Mouse (Mus musculus): ENCODE data around the gene Shox2.

Shox2 gene

DNA sequence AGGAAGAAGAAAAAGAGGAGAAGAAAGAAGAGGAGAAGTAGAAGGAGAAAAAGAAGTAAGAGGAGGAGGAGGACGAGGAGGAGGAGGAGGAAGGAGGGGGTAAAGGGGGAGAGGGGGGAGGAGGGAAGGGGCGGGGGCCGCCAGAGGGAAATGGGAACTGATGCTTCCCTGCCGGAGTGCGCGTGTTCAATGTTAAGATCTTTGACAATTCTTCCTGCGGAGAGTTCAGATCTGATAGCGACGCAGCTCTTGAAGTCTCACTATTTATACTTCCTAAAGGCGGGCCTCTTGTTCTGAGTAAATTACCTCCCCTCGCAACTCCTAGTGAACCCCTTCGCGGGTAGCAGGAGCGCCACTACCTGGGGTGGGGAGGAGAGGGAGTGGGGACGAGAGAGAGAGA is at the start of gene Shox2:
TSS of gene Shox2 (minus strand) at position 66 of the 400 bp plus-strand sequence.
- in situ Hi-C loops (cut with MboI; ENCODE audit: low pct_unique_long_range_greater_than_20kb in 1 of 2, low sequenced_read_pairs in 2 of 2, unreplicated experiment in 1 of 2) = no loop called here

DNA sequence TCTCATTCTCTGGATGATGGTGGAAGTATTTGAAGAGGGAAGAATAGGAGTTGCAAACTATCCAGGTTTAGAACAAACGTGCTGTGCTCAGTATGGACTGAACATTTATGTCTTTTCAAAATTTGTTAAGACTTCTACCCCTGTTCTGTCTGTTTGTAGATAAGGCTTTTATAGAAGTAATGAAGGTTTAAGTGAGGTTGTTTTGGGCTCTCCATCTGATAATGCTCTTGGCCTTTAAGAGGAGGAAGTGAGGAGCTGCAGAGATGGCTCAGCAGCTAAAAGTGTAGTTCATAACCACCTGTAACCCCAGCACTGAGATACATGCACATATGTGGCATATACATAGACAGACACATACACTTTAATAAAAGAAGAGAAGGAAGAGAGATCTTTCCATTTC is 15.2 kb upstream of the Shox2 start:
- in situ Hi-C loops (cut with MboI; ENCODE audit: low pct_unique_long_range_greater_than_20kb in 1 of 2, low sequenced_read_pairs in 2 of 2, unreplicated experiment in 1 of 2) = no loop called here

DNA sequence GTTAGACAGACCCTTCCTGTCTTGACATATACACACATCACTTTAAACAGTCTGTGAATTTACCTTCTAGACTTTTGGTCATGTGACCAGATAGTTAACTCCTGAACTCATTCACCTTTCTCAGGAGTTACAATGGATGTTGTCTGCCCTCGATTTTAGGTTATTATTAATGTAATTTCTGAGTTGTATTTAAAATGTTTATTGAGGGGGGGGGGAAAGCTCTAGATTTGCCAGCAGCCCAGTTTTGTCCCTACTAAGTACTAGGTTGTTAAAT is 4.7 kb upstream of the Shox2 start:
- in situ Hi-C loops (cut with MboI; ENCODE audit: low pct_unique_long_range_greater_than_20kb in 1 of 2, low sequenced_read_pairs in 2 of 2, unreplicated experiment in 1 of 2) = no loop called here

DNA sequence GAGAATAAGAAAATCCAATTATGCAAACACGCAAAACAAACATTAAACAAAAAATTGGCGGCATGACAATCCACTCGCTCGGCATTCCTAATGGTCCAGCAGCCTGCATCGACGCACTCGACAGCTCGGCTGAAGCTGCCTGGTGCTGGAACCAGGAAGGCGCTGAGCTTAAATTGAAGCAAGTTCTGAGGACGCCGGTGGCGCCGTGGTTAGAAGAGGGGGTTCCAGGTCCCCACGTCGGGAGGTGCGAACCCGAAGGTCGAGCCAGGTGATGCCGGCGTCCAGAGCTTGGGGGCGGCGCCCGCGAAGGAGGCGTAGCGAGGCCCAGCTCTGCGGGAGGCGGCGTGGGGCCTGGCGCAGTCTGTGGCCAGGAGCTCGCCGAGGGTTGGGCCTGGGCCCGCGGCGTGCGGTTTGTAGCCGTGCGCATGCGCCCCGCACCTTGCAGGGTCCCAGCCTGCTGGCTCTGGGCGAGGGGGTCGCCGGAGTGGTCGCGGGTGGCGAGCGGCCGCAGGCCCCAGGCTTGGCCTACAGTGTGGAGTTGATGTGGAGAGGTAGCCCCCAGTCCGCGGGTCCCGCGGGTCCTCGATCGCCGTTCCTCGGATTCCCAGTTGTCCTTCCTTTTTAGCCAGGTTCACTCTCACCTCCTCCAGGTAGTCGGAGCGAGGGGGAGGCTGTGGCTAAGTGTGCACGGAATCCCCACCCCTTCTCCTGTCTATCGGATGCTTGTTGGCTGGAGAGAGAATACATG is 4.1 kb upstream of the Shox2 start:
- in situ Hi-C loops (cut with MboI; ENCODE audit: low pct_unique_long_range_greater_than_20kb in 1 of 2, low sequenced_read_pairs in 2 of 2, unreplicated experiment in 1 of 2) = no loop called here

DNA sequence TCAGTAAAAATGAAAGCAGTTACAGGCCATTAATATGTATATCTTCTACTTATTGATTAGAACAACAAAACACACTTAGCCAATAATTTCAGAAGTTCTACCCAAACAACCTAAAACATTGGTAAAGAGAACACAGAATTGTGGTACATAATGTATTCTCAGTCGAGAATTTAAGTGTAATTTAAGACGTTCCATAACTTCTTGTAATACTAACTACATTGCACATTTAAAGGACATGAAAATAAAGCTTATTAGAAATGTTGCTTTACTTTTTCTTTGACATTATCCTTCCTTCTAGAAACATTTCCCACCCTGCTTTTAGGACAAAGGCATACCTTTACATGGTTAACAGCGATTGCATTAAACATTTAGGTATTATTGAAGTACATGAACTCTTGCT is 1.9 kb upstream of the Shox2 start:
- in situ Hi-C loops (cut with MboI; ENCODE audit: low pct_unique_long_range_greater_than_20kb in 1 of 2, low sequenced_read_pairs in 2 of 2, unreplicated experiment in 1 of 2) = no loop called here

DNA sequence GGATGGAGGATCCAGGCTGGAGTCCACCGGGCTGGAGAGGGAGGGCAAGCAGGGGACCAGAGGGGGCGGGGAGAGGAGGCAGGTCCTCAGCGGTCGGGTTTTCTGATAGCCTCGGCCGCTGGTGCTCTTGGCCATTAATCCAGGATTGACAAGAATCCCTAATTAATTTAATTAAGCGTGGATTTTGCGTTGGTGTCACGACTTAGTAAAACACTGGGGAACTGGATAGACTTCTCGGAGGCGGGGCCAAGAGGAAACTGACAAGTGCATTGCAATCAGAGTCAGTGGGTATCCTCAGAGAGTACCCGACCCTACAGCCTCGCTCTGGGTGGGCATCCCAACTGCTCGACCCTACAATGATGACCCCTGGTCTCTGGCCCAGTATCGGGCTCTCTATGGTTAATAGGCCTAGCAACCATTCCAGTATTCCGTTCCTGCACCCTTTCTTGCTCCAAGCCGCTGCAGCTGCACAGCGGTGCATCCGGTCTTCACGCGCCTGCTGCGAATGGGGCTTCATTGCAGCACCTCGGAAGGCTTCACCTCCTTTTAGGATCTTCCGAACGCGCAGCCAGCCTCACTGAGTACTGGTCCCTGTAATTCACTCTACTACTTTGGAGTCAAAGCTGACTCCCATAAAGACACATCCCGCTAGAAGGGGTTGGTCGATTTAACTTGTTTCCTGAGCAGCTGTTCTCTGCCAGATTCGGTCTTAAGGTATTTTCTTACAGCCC is 775 bp upstream of the Shox2 start:
- in situ Hi-C loops (cut with MboI; ENCODE audit: low pct_unique_long_range_greater_than_20kb in 1 of 2, low sequenced_read_pairs in 2 of 2, unreplicated experiment in 1 of 2) = no loop called here

DNA sequence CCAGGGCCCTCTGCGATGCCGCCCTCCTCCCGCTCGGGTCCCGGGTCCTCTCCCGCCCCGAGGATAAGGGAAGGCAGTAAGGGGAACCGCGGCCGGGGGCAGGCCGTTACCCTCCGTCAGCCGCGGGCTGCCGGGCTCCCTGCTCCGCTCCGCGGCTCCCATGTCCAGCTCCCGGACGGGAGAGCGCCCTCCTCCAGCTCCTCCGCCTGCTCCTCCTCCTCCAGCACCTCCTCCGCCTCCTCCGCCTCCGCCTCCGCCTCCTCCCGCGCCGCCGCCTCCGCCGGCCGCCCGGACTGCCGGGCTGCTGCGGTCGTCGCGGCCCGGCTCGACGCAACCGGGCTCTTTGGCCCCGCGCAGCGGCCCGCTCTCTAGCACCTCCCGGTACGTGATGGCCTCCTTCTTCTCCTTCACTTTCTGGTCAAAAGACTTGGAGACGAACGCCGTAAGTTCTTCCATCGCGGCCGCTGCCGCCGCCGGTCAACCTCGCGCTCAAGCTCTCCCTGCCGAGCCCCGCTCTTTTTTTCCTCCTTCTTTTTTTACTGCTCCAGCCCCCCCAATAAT is 390 bp downstream of the Shox2 start, which contains the start of gene Rsrc1:
TSS of gene Rsrc1 (plus strand) at position 290 of the 561 bp plus-strand sequence.
- in situ Hi-C loops (cut with MboI; ENCODE audit: low pct_unique_long_range_greater_than_20kb in 1 of 2, low sequenced_read_pairs in 2 of 2, unreplicated experiment in 1 of 2) = no loop called here

DNA sequence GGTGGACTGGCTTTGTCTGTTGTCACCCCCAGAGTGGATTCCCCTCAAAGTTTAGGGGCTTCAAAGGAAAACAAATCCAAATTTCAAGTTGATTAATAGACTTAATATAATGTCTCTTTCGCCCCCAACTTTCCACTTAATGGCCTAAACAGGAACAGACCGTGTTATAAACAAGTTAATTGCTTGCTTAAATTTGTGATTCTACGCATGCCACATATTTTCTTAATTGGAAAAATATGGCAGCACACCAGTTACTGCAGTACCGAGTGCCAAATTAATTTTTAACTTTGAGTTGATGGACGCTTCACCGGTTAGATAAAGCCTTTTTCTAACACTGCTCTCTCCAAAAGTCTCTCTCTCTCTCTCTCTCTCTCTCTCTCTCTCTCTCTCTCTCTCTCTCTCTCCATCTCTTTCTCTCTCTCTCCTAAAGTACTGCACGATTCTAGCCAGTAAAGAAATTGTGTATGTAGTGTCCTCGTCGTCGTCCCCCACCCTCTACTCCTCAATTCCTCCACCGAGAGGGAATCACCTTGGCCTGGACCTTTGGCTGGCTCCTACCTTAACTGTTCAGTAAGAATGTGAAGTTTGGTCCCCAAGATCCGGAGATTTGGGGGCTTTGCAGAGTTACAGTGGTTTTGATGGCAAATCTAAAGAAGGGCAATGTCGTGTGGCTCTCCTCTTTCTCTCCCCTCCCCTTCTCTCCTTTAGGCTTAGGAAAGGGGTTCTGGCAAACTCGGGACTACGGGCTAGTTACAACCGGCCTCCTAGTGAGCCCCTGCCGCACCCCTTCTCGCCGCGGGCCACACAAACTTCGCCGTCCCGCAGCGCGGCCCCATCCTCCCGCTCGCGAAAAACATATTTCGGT is 1.2 kb downstream of the Shox2 start:
- in situ Hi-C loops (cut with MboI; ENCODE audit: low pct_unique_long_range_greater_than_20kb in 1 of 2, low sequenced_read_pairs in 2 of 2, unreplicated experiment in 1 of 2) = no loop called here

DNA sequence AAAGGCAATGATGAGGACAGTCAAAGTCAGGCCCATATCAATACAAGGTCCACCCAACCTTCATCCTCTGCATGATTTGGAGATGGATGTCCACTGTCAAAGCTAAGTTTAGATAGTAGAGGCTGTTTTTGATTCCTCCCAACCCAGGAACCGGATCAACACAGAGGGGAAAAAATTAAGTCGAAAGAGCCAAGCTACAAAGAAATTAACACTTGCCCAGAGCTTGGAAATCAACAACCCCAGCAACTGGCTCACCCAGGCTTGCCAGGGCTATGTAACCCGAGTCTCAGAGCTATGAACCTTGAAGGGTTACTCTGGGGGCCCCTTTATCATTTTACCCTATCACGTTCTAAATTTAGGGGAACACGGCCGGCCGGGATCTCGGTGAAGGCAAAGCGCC is 2.1 kb downstream of the Shox2 start:
- in situ Hi-C loops (cut with MboI; ENCODE audit: low pct_unique_long_range_greater_than_20kb in 1 of 2, low sequenced_read_pairs in 2 of 2, unreplicated experiment in 1 of 2) = no loop called here

DNA sequence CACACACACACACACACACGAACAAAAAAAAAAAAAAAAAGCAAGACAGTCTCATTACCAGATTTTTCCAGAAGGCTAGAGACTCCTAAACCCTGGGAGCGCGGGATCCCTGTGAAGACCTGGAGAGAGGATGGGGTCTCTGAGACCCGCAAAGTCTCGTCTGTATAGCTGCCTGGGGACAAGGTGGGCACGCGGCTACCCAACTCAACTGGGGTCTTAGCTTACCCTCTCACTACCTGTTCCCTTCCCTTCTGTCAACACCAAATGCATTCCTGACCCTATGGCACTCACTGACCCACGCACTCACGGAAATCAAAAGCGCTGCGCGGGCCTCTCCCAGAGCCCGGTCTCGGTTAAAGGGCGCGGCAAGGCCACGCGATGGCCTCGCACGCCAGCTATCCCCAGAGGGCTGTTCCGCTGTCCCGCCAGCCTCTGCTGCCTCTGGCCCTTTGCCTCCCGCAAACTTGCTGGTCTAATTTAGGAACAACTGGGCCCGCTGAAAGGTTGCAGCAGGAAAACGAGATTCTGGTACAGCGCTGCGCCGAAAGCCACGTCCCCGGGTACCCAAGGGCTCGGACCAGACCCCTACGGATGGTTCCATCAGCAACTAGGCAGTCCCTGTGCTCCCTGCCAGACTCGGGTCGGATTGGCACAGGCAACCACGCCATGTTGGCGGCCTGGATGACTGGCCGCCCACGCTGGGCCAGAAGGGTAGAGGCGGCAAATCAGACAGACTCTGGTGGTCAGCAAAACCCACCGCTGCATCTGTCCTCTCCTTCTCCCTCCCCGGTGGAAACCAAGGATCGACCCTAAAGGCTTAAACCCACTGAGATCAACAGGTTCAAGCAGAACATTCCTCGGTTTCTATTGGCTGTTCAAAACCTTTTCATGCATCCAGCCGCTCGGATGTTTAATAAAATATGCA is 2.9 kb downstream of the Shox2 start:
- in situ Hi-C loops (cut with MboI; ENCODE audit: low pct_unique_long_range_greater_than_20kb in 1 of 2, low sequenced_read_pairs in 2 of 2, unreplicated experiment in 1 of 2) = no loop called here

DNA sequence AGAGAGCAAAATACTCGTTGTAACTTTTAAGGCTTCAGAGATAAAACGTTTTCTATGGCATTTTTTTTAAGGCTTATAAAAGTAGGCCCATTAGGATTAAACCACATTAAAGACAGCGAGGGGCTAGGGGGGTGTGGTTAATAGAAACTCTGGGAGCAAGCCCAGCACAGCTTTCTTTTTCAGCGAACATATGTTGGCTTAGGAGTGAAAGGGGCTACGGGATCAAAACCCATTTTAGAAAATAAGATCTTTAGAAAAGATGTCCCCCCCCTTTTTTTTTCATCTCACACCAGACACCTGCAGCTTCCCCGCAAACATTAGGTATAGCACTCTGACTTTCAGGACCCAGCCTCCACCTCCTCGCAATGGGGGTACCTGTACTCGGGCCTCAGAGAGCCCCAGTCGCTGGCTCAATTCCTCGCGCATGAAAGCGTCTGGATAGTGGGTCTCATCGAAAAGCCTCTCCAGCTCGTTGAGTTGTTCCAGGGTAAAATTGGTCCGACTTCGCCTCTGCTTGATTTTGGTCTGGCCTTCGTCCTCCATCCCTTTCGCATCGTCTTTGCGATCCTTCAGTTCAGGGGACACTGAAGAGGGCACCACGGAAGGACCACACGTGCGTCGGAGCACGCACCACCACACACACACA is 3.6 kb downstream of the Shox2 start:
- in situ Hi-C loops (cut with MboI; ENCODE audit: low pct_unique_long_range_greater_than_20kb in 1 of 2, low sequenced_read_pairs in 2 of 2, unreplicated experiment in 1 of 2) = no loop called here

DNA sequence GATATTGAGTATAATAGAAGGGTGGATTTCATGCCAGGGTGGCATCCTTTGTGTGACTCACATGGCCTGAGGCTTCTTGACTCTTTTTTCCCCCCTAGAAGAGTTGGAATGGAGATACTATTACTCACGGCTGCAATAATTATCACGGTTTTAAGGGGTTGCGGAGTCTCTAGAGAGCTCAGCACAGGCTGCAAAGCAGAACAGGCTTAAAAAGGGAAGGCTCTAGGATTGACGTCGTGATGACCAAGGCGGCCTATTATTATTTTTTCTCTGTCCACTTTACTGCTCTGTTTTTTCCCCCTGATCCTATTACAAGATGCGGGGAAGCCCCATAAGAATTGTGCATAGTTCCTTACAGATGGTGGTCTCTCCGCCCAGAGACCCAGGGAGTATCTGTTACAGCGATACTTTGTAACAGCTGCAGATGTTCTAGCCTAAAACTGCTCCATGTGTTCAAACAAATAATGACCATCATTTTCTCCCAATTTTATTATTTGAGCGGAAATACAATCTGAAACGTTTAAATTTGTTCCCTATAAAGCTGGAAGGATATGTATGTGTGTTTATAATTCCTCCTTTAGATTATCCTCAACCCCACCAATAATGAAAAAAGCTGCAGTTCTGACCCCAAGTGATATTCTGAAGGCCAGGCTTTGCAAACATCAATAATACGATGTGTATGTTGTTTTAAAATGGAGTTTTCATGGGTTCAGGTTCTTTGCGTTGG is 4.5 kb downstream of the Shox2 start:
- in situ Hi-C loops (cut with MboI; ENCODE audit: low pct_unique_long_range_greater_than_20kb in 1 of 2, low sequenced_read_pairs in 2 of 2, unreplicated experiment in 1 of 2) = no loop called here

DNA sequence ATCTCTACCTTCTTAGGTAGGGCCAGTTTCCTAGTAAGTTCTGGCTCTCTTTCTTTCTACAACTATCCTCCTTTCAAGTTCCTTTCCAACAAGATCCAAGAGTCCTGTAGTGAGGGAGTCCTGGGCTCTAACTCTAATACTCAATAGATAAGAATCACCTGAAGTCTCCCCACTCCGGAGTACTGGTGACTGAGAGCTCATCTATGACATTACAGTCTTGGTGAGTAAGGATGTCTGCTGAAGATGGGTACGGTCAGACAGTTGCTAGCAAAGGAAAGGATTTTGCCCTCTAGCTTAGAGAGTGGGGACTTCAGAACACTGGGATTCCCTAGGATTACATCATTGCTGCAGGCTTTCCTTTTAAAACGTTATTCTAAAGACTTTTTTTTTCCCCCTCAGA is 7.1 kb downstream of the Shox2 start:
- in situ Hi-C loops (cut with MboI; ENCODE audit: low pct_unique_long_range_greater_than_20kb in 1 of 2, low sequenced_read_pairs in 2 of 2, unreplicated experiment in 1 of 2) = no loop called here

DNA sequence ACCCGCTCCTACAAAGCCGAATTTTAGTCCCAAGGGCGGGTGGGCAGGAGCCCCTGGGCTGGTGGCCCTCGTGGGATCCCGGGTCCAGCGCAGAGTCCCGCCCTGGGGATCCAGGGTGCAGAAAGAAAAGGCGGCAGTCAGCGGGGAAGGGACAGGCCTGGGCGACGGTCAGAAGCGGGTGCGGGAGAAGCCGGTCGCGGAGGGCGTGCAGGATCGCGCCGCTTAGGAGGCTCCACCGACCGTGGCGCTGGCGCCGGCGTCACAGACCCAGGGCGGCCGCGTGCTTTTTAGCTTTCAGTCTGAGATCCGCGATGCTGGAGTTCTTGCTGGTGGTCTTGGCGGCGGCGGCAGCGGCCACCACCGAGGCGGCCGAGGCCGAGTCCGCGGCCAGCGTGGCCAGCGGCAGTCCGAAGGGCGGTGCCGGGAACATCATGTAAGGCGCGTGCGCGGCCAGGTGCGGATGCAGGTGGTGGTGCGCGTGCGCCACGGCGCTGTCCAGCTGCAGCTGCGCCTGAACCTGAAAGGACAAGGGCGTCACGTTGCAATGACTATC is 8.1 kb downstream of the Shox2 start:
- in situ Hi-C loops (cut with MboI; ENCODE audit: low pct_unique_long_range_greater_than_20kb in 1 of 2, low sequenced_read_pairs in 2 of 2, unreplicated experiment in 1 of 2) = no loop called here

DNA sequence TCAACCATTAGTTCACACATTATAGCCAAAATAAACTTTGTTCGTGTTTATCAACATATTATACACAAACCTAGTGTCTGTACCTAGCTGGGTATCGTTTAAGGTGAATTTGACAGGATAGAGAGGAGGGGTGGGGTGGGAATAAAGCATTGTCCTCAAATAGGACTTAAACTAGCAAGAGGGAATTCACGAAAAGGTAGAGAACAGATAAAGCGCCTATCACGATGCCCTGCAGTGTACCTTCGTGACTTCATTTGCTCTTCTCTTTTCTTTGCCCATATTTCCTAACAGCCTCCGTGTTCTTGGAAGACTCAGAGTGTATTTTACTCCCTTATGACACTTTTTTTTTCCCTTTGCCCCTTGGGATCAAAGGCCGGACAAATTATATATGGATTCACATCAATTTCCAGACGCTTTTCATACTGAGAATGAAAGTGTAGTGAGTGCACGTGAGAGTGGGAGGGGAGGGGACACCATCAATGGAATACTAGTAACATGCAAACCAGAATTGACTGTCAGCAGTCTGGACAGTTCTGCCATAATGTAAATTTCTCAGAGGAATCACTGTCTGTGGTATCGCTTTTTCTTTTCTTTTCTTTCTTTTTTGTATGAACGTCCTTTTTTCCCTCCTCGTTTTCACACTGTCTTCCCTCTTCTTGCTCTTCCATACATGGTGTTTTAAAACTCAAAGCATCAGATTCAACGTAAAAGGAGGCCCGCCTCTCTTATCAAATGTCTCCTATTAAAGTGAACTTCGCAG is 9.2 kb downstream of the Shox2 start:
- in situ Hi-C loops (cut with MboI; ENCODE audit: low pct_unique_long_range_greater_than_20kb in 1 of 2, low sequenced_read_pairs in 2 of 2, unreplicated experiment in 1 of 2) = no loop called here

DNA sequence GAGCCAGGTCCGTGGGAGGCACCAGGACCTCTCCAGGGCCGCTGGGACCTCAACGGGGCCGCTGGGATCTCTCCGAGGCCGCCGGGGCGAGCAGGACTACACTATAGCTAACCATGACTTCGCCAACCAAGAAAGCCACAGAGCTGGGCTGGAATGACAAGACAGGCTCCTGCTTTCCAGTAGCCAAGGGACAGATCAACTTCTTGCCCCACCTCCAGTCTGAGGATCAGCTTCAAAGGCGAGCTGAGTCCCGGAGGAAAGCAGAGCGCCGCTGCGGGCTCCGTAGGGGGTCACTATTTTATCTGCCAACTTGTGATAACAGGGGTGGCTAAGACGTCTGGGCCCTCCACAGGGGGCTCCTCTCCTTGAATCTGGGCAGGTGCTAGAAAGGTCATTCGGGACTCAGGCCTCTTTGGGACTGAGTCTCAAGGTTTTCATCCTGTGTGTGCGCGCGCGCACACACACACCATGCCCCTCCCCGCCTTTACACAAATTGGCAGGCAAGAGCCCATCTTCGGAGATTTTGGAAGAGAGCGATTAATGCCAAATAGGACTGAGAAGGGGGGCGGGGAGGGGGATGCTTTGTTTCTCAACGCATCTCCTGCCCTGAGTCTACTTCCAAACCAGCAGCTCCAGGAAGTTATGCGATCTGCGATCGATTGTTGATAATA is 10.8 kb downstream of the Shox2 start:
- in situ Hi-C loops (cut with MboI; ENCODE audit: low pct_unique_long_range_greater_than_20kb in 1 of 2, low sequenced_read_pairs in 2 of 2, unreplicated experiment in 1 of 2) = no loop called here
